Comparison of ENCODE assay signal across 30 mouse cellular contexts in the genomic region with DNA sequence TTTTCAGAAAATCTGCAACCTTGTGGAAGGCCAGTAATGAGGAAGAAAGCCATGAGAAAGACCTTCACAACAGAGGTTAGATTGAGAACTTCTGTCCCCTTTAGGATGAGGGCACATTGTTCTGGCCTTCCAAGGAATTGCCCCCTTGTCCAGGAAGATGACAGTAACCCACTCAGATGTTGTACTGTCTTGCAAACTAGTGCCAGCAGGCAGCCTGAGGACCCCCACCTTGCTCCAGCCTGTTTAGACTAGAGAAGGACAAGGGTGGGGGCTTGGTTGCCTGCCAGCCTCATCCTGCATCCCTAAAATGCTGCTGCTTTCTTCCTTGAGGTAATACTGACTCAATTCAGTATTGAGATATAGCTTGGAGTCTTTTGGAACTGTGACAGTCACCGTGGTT. TPM values are rescaled to one million over a fixed set of nuclear protein-coding genes. Genes with fewer than 3 reads are reported as not detected.
DNase-seq lines count a peak whose midpoint lies in the region; ATAC-seq and TF ChIP-seq lines count a peak whose summit lies in the region.
"Had no signal": no experiment of that assay in that cellular context is flagged by ENCODE, and none has a peak within 500 bp of the region (broad histone marks: within the 10 kb centered on the region; RNA-seq: fewer than 3 reads in every experiment).

No protein-coding gene starts in this region.

- no peak overlapping the region for H3K9ac ChIP-seq in midbrain, embryonic 11.5 days (ENCODE audit: low read length)
- no peak overlapping the region for H3K9ac ChIP-seq in midbrain, embryonic 15.5 days
- H3K9ac ChIP-seq: embryonic facial prominence, embryonic 13.5 days; forebrain, embryonic 13.5 days; heart, embryonic 12.5 days; heart, embryonic 15.5 days; hindbrain, embryonic 13.5 days; intestine, embryonic 15.5 days had no signal

- no peaks in the 10 kb centered on the region for H3K27me3 ChIP-seq in midbrain, embryonic 11.5 days (ENCODE audit: control insufficient read depth, insufficient read depth, low read length)
- no peaks in the 10 kb centered on the region for H3K27me3 ChIP-seq in midbrain, embryonic 15.5 days (replicated peaks)
- H3K27me3 ChIP-seq: embryonic facial prominence, embryonic 13.5 days; forebrain, embryonic 13.5 days; heart, embryonic 12.5 days; heart, embryonic 15.5 days; hindbrain, embryonic 13.5 days; intestine, embryonic 15.5 days; Patski had no signal

- 62% methylated on average over 1 of the region's 1 CpGs for WGBS in midbrain, embryonic 11.5 days
- 51% methylated on average over 1 of the region's 1 CpGs for WGBS in midbrain, embryonic 15.5 days

- DNase-seq in midbrain, embryonic 11.5 days (ENCODE audit: low spot score, missing footprints) = peak; percentile 33
- DNase-seq in ES-CJ7 (ENCODE audit: low read depth, low spot score) = peak; percentile 70
- no peak for DNase-seq in spleen, postnatal 4 days (ENCODE audit: low spot score in 2 of 2)
- DNase-seq in testis, postnatal 10 days (ENCODE audit: low spot score) = no peak
- DNase-seq: adrenal gland, postnatal 10 days; adrenal gland, postnatal 36 days; cerebellum, adult 2 months; cerebellum, adult 9-11 months; cerebellum, postnatal 25 days; embryo, embryonic 11 days; gastrocnemius, postnatal 25 days; heart, adult 18-20 months; heart, postnatal 10 days; heart, postnatal 36 days; kidney, adult 11 months had no signal

- no peak for ATAC-seq in midbrain, embryonic 11.5 days (ENCODE audit: low FRiP score)
- no peak for ATAC-seq in midbrain, embryonic 15.5 days (replicated peaks)
- ATAC-seq: CD4-positive, CD25-positive, alpha-beta regulatory T cell, adult 4 months; forebrain, embryonic 13.5 days; forebrain, embryonic 16.5 days; hindbrain, embryonic 16.5 days; intestine, embryonic 15.5 days had no signal

- H3K4me1 ChIP-seq in midbrain, embryonic 11.5 days (ENCODE audit: control insufficient read depth, insufficient read depth, low read length) = no peaks in the 10 kb centered on the region
- no peaks in the 10 kb centered on the region for H3K4me1 ChIP-seq in midbrain, embryonic 15.5 days
- H3K4me1 ChIP-seq in embryonic fibroblast, embryonic 13.5 days (ENCODE audit: control insufficient read depth, insufficient read depth, low read length) = peaks cover 9% of the 10 kb centered on the region; the same call in 1 of the 2 replicates
- H3K4me1 ChIP-seq: embryonic facial prominence, embryonic 10.5 days; embryonic facial prominence, embryonic 13.5 days; forebrain, embryonic 10.5 days; forebrain, embryonic 13.5 days; heart, embryonic 12.5 days; heart, embryonic 15.5 days; hindbrain, embryonic 10.5 days; hindbrain, embryonic 13.5 days; intestine, embryonic 15.5 days had no signal

- H3K36me3 ChIP-seq in midbrain, embryonic 11.5 days (ENCODE audit: control insufficient read depth, insufficient read depth, low read length) = no peaks in the 10 kb centered on the region
- H3K36me3 ChIP-seq in midbrain, embryonic 15.5 days (replicated peaks) = no peaks in the 10 kb centered on the region
- H3K36me3 ChIP-seq: embryonic facial prominence, embryonic 10.5 days; embryonic facial prominence, embryonic 13.5 days; forebrain, embryonic 10.5 days; heart, embryonic 12.5 days; heart, embryonic 15.5 days; hindbrain, embryonic 10.5 days; hindbrain, embryonic 13.5 days; intestine, embryonic 15.5 days had no signal

- no peak overlapping the region for H3K4me2 ChIP-seq in midbrain, embryonic 11.5 days
- no peak overlapping the region for H3K4me2 ChIP-seq in midbrain, embryonic 15.5 days
- H3K4me2 ChIP-seq: embryonic facial prominence, embryonic 13.5 days; forebrain, embryonic 13.5 days; heart, embryonic 12.5 days; heart, embryonic 15.5 days; hindbrain, embryonic 13.5 days; intestine, embryonic 15.5 days had no signal

- no peak for TF ChIP-seq POLR2A in embryonic fibroblast, embryonic 13.5 days (IDR thresholded peaks at IDR 0.05; ENCODE audit: low read depth, low read length)

- no peaks in the 10 kb centered on the region for H3K9me3 ChIP-seq in midbrain, embryonic 11.5 days (ENCODE audit: control insufficient read depth, low read length)
- H3K9me3 ChIP-seq in midbrain, embryonic 15.5 days = no peaks in the 10 kb centered on the region
- H3K9me3 ChIP-seq: embryonic facial prominence, embryonic 10.5 days; embryonic facial prominence, embryonic 13.5 days; forebrain, embryonic 10.5 days; forebrain, embryonic 13.5 days; heart, embryonic 12.5 days; heart, embryonic 15.5 days; hindbrain, embryonic 10.5 days; hindbrain, embryonic 13.5 days; intestine, embryonic 15.5 days had no signal

- no peak overlapping the region for H3K4me3 ChIP-seq in midbrain, embryonic 11.5 days (ENCODE audit: low read depth, low read length)
- no peak overlapping the region for H3K4me3 ChIP-seq in midbrain, embryonic 15.5 days
- H3K4me3 ChIP-seq in embryonic fibroblast, embryonic 13.5 days (ENCODE audit: insufficient read depth, low read length) = no peak overlapping the region
- H3K4me3 ChIP-seq: embryonic facial prominence, embryonic 10.5 days; embryonic facial prominence, embryonic 13.5 days; forebrain, embryonic 10.5 days; forebrain, embryonic 13.5 days; heart, embryonic 12.5 days; heart, embryonic 15.5 days; hindbrain, embryonic 10.5 days; hindbrain, embryonic 13.5 days; intestine, embryonic 15.5 days had no signal

- H3K27ac ChIP-seq in midbrain, embryonic 11.5 days (ENCODE audit: low read depth, low read length) = no peak overlapping the region
- H3K27ac ChIP-seq in midbrain, embryonic 15.5 days = no peak overlapping the region
- peak overlapping the region; percentile 86 for H3K27ac ChIP-seq in embryonic fibroblast, embryonic 13.5 days (ENCODE audit: insufficient read depth, low read length)
- H3K27ac ChIP-seq: embryonic facial prominence, embryonic 10.5 days; embryonic facial prominence, embryonic 13.5 days; forebrain, embryonic 10.5 days; forebrain, embryonic 13.5 days; heart, embryonic 15.5 days; hindbrain, embryonic 10.5 days; hindbrain, embryonic 13.5 days; intestine, embryonic 15.5 days had no signal

- TF ChIP-seq CTCF in embryonic fibroblast, embryonic 13.5 days (IDR thresholded peaks at IDR 0.05; ENCODE audit: borderline replicate concordance, insufficient read depth, low read length) = no peak

RNA-seq across cellular contexts. Expression of a gene that starts 23.9 kb away (rescaled TPM):
- polyA plus RNA-seq in midbrain, embryonic 11.5 days (2014; fragmentation: Nextera tagmentation; extraction: Ambion mirVana) = 49.4 and 50.5 TPM in 2 replicates
- polyA plus RNA-seq in midbrain, embryonic 15.5 days (2015; fragmentation: Nextera tagmentation; extraction: Ambion mirVana) = 34.8 and 34.9 TPM in 2 replicates
- 23.2 and 27.9 TPM in 2 replicates for polyA plus RNA-seq in embryonic fibroblast, embryonic 13.5 days (2011; ENCODE audit: insufficient read length, low read depth, missing spikeins)

Comparison
In these comparisons a context has a peak if more than half of its experiments do, and no peak if none do; other contexts are left out.
1. DNase-seq: peak in midbrain, embryonic 11.5 days (single experiment) and ES-CJ7 (single experiment); none in spleen, postnatal 4 days (0 of 2) and testis, postnatal 10 days (single experiment).